Mouse (Mus musculus): Measurements from ENCODE around the gene Btg3.

DNA sequence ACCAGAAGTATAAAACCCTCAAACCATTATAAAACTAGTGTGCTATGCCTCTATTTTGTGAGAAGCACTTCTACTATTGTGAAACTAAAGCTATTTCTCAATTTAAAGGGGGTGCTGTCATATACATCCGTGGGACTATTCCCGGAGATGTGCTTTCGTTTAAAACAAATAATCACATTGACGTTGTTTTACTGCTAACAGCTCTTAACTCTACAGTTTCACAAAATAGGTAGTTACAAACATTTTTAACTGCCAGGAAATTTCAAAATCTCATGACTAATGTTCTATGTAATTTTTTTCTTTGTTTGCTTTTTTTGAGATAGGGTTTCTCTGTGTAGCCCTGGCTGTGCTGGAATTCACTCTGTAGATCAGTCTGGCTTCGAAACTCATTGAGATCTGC is 1.5 kb upstream of the Btg3 start:
- no peak for TF ChIP-seq CTCF (IDR thresholded peaks at IDR 0.05)
- peak; percentile 74 for TF ChIP-seq EP300 (IDR thresholded peaks at IDR 0.05)

All from lung, postnatal 0 days (tissue).